8 mouse cellular contexts compared by ENCODE assay signal in the genomic region with DNA sequence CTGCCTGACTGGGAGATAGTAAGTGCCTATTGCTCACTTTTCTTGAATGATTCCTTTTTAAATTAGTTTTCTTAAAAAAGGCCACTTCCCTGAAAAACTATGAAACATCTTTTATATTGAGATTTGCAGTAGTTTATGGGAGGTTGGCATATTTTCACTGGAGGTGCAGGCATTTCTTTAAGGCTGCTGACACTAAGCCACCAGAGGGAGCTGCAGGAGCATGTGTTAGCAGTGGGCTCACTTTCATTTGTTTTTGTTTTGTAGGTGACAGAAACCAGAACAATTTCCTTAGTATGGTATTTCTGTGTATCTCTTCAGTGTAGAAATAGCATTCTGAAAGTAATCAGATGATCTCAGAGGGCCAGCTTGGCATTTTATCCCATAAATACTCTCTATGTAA. TPM values are rescaled to one million over a fixed set of nuclear protein-coding genes. Genes with fewer than 3 reads are reported as not detected.
DNase-seq lines count a peak whose midpoint lies in the region; ATAC-seq and TF ChIP-seq lines count a peak whose summit lies in the region.

No protein-coding gene starts in this region.

- peak; percentile 41 to 42 for DNase-seq in cerebellum, adult 18-20 months
- no peak for DNase-seq in cerebellum, adult 11-12 months
- peak; percentile 22 to 27 for DNase-seq in cerebellum, adult 2 months
- peak; percentile 16 to 81 for DNase-seq in layer of hippocampus, adult 18-20 months (ENCODE audit: low spot score in 2 of 2)
- peak; percentile 72 for DNase-seq in lung, postnatal 10 days
- DNase-seq in right cerebral cortex, postnatal 14 days = peak; percentile 74

- TF ChIP-seq POLR2A in ES-Bruce4 (IDR thresholded peaks at IDR 0.05; ENCODE audit: insufficient read depth, low read length) = no peak
- no peak for TF ChIP-seq POLR2A in cerebellum, adult 2 months (IDR thresholded peaks at IDR 0.05; ENCODE audit: borderline replicate concordance, insufficient read depth, low read length)

- H3K9ac ChIP-seq in ES-Bruce4 (ENCODE audit: low read depth, poor library complexity, severe bottlenecking) = no peak overlapping the region

- peak; percentile 56 for TF ChIP-seq CTCF in ES-Bruce4 (IDR thresholded peaks at IDR 0.05; ENCODE audit: low read depth, low read length)
- TF ChIP-seq CTCF in cerebellum, adult 2 months (IDR thresholded peaks at IDR 0.05; ENCODE audit: borderline replicate concordance, insufficient read depth, low read depth, low read length) = peak; percentile 54

- H3K27me3 ChIP-seq in ES-Bruce4 (ENCODE audit: control insufficient read depth, insufficient read depth, low read length, poor library complexity, severe bottlenecking) = no peaks in the 10 kb centered on the region
- H3K27me3 ChIP-seq in cerebellum, adult 2 months (ENCODE audit: control insufficient read depth, insufficient read depth, low read length) = no peaks in the 10 kb centered on the region

- no peak overlapping the region for H3K4me3 ChIP-seq in ES-Bruce4 (ENCODE audit: low read depth, low read length)
- H3K4me3 ChIP-seq in cerebellum, adult 2 months (replicated peaks; ENCODE audit: insufficient read depth, low read depth, low read length) = no peak overlapping the region

- H3K36me3 ChIP-seq in ES-Bruce4 (ENCODE audit: control insufficient read depth, insufficient read depth, low read length, poor library complexity, severe bottlenecking) = no peaks in the 10 kb centered on the region

- H3K4me1 ChIP-seq in ES-Bruce4 (ENCODE audit: control insufficient read depth, insufficient read depth, low read length) = no peaks in the 10 kb centered on the region
- H3K4me1 ChIP-seq in cerebellum, adult 2 months (ENCODE audit: control insufficient read depth, insufficient read depth, low read length) = no peaks in the 10 kb centered on the region

- TF ChIP-seq EP300 in ES-Bruce4 (IDR thresholded peaks at IDR 0.05; ENCODE audit: insufficient read depth, low read depth, low read length) = no peak

- H3K27ac ChIP-seq in ES-Bruce4 (ENCODE audit: insufficient read depth, low read length) = no peak overlapping the region
- H3K27ac ChIP-seq in cerebellum, adult 2 months (ENCODE audit: insufficient read depth, low read length) = no peak overlapping the region

- no peaks in the 10 kb centered on the region for H3K9me3 ChIP-seq in ES-Bruce4 (replicated peaks; ENCODE audit: control insufficient read depth, insufficient read depth, low read length, poor library complexity, severe bottlenecking)

- ATAC-seq in frontal cortex, adult (ENCODE audit: low TSS enrichment) = peak; percentile 95

RNA-seq across cellular contexts. Expression of a gene that starts 49.0 kb away (rescaled TPM):
- 31.5 and 33.5 TPM in 2 replicates for polyA plus RNA-seq in ES-Bruce4 (2011; ENCODE audit: insufficient read depth, insufficient read length, low read depth, missing spikeins)
- polyA plus RNA-seq in cerebellum, adult 2 months (2012; rRNA removed) = 22.5 and 23.6 TPM in 2 replicates
- total RNA-seq in layer of hippocampus, adult 18-20 months (2021) = 10 to 100 TPM; 25.5 to 26.1 TPM

RNA-seq across cellular contexts. Expression of a gene that starts 58.9 kb away (rescaled TPM):
- polyA plus RNA-seq in ES-Bruce4 (2011; ENCODE audit: insufficient read depth, insufficient read length, low read depth, missing spikeins) = 75.6 and 77.9 TPM in 2 replicates
- polyA plus RNA-seq in cerebellum, adult 2 months (2012; rRNA removed) = 81.0 and 82.3 TPM in 2 replicates
- 100 to 1,000 TPM; 120 to 123 TPM for total RNA-seq in layer of hippocampus, adult 18-20 months (2021)
